Mouse (Mus musculus): ENCODE measurements at regions not wholly inside any gene's neighbourhood (a gene's known extent, or its start where the extent isn't known, plus 50 kb on each side); places are given as distances from the start of the nearest gene placed in this dataset.

DNA sequence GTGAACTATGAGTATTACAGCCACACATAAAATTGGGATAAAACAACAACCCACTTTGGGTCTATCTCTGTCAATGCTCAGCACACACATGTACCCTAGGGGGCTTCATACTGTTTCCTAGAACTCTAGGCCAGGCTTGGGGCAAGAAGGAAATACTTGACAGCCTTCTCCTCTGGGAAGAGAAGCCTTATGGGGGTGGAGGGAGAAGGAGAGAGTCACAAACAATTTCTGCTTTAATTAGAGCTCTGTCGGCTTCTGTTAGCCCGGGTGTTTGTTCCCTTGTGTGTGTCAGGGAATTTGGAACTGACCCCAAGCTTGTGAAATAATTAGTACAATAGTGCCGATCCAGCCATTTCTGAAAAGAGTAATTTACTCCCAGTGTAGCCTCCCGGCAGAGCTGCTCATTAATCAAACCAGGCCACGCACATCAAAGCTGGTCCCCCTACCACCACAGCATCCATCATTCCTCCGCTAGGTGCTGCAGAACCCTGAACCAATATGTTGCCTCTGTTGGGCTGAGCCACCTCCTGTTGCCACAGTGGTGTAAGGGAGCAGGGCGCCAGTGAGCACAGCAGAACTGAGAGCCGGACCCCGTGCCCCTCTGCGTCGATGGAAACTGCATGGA, 307.3 kb downstream of the Tmem114 start:
- Histone ChIP-seq H3K27ac (no peak overlapping the region), H3K4me3 (no peak overlapping the region)
- intact Hi-C loops (cut with DNase I): no loop called here
- TF ChIP-seq CTCF (IDR thresholded peaks at IDR 0.05): no peak
- no peak for DNase-seq

DNA sequence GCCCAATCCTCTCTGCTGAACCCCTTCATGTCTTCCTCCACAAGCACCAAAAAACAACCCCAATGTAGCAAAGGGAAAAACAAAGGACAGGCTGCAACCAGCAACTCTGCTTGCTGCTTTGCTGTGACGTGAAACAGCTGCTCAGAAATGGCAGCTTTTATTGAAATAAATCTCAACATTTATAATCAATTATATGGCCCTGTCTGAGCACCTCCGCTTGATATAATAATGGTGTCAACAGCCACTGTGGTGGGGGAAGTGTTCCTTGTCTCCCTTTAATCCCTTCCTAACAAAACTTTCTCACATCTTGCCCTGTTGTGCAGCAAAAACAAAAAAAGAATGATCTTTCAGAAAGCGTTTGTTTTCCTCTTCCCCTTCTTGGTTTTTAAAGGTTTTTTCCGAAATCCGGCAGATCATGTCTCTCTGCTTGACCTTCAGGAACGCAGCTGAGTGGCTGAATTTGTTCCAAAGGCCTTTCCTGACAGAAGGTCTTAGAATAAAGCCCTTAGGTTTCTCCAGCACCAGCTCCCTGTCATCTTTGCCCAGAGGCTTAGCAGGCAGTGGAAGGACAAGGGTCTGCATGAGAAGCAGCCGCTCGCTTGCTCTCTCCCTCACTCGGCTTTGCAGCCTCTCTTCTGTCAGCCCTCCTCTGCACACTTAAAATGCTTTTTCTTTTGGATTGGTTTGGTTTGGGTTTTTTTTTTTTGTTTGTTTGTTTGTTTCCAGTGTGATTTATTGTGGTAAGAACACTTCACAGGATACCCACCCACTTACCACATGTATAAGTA, 313.4 kb downstream of the Tmem114 start:
- no peak for DNase-seq
- no peak overlapping the region for H3K27ac ChIP-seq
- TF ChIP-seq CTCF (IDR thresholded peaks at IDR 0.05): no peak
- intact Hi-C loops (cut with DNase I): no loop called here
- no peak overlapping the region for H3K4me3 ChIP-seq

DNA sequence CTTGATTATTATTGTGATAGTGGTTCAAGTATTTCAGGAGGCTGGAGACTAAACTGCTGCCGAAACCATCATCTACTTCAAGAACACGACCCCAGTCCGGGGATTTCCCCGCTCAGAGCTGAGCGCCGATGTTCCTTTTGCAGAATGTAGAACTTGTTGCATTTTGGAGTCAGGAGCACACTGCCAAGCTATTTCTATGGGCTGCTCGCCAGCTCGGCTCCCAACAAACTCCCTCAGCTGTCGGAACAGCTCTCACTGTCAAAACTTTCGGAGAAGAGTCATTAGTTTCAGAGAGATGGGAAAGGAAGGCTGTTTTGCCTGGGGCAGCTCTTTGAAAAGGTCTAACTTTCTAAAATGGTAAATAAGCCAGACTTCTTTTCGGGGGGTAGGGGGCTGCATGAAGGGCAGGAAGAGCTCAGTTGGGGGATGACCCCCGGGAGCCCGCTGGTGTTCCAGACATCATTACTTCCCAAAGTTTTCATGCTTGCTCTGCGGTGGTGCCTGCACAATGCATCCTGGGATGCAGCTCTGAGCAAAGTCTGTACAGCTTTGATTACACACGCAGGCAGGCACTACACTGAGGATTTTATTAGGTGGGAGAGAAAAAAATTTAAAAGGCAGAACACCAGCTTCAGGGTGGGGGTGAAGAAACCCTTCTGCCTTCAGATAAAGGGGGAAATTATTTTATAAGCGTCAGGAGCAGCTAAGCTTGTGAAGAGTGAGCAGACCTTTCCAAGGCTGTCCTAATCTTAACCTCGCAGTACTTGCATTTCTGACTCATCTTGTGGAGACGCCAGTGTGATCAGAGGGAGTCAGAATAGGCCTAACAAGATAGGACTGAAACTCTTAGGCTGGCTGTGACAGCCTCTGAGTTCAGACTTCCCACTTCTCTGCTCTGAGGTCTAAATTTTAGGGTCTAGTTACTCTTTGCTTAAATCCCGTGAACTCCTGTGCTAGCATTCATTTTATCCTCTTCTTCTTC, 316.5 kb downstream of the Tmem114 start:
- DNase-seq: peak; percentile 53
- TF ChIP-seq CTCF (IDR thresholded peaks at IDR 0.05): no peak
- peak overlapping the region; percentile 13 for H3K4me3 ChIP-seq
- intact Hi-C loops (cut with DNase I): no loop called here
- H3K27ac ChIP-seq: no peak overlapping the region

GRCm38 (mm10) chr16:8079024-8079423, 345.9 kb downstream of the Tmem114 start:
- H3K4me3 ChIP-seq: no peak overlapping the region
- intact Hi-C loops (cut with DNase I): no loop called here
- DNase-seq: no peak
- TF ChIP-seq CTCF (IDR thresholded peaks at IDR 0.05): no peak
- H3K27ac ChIP-seq: no peak overlapping the region

- no peak overlapping the region for H3K27ac ChIP-seq
- no peak for TF ChIP-seq CTCF (IDR thresholded peaks at IDR 0.05)
- intact Hi-C loops (cut with DNase I): no loop called here
- H3K4me3 ChIP-seq: no peak overlapping the region
- no peak for DNase-seq
Measured at GRCm38 (mm10) chr16:8078461-8078860, 346.5 kb downstream of the Tmem114 start.

GRCm38 (mm10) chr16:8074729-8075128, 350.2 kb downstream of the Tmem114 start:
- Histone ChIP-seq H3K4me3 (no peak overlapping the region), H3K27ac (no peak overlapping the region)
- intact Hi-C loops (cut with DNase I): no loop called here
- no peak for DNase-seq
- no peak for TF ChIP-seq CTCF (IDR thresholded peaks at IDR 0.05)

GRCm38 (mm10) chr16:8053936-8054335, 371.0 kb downstream of the Tmem114 start:
- H3K4me3 ChIP-seq: no peak overlapping the region
- DNase-seq: no peak
- H3K27ac ChIP-seq: no peak overlapping the region
- intact Hi-C loops (cut with DNase I): no loop called here
- TF ChIP-seq CTCF (IDR thresholded peaks at IDR 0.05): no peak

DNA sequence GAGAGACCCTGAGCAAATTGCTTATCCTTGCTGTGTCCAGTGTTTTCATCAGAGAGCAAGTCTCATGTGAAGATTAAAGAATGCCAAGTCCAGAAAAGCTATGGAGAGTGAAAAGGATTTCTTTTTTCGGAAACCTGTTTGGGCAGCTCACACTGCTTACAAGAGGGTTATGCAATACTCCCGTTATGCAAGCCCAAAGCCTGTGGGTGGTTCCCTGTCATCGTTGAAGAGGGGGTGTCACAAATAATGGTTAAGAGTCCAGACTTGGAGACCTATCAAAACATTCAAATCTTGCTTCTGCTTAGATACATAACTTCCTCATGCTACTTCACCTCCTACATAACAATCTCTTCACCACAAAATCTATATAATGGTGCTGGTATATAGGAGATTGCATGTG, 416.0 kb downstream of the Tmem114 start:
- no peak for DNase-seq
- intact Hi-C loops (cut with DNase I): no loop called here

GRCm38 (mm10) chr16:8006631-8007030, 418.3 kb downstream of the Tmem114 start:
- H3K27ac ChIP-seq: no peak overlapping the region
- DNase-seq: no peak
- no peak overlapping the region for H3K4me3 ChIP-seq
- intact Hi-C loops (cut with DNase I): no loop called here
- TF ChIP-seq CTCF (IDR thresholded peaks at IDR 0.05): no peak

More for the DNA sequence above, 416.0 kb downstream of the Tmem114 start:
- Histone ChIP-seq H3K27ac (no peak overlapping the region), H3K4me3 (no peak overlapping the region)
- TF ChIP-seq CTCF (IDR thresholded peaks at IDR 0.05): no peak

GRCm38 (mm10) chr16:8002339-8003089, 422.4 kb downstream of the Tmem114 start:
- no peak for DNase-seq
- Histone ChIP-seq H3K4me3 (no peak overlapping the region), H3K27ac (no peak overlapping the region)
- TF ChIP-seq CTCF (IDR thresholded peaks at IDR 0.05): no peak
- intact Hi-C loops (cut with DNase I): no loop called here

DNA sequence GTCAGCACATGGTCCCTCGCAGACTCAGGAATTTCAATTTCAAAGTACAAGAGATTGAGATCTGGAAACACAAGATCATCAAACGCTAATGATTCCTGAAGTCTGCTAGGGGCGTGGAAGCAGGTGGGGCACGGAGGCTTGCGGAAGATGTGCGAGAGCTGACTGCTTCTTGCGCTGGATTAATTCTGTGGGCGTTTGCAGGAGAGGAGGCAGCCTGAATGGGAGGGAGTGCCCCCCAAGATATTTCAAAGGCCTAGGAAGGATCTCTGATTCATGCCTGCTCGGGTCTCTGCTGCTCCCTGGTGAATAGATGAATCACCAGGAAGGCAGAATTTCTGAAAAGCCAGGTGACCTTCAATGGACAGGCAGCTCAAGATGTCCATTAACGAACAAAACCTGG, 442.1 kb downstream of the Tmem114 start:
- no peak for DNase-seq
- no peak for TF ChIP-seq CTCF (IDR thresholded peaks at IDR 0.05)
- Histone ChIP-seq H3K4me3 (no peak overlapping the region), H3K27ac (no peak overlapping the region)
- intact Hi-C loops (cut with DNase I): no loop called here

- Histone ChIP-seq H3K4me3 (no peak overlapping the region), H3K27ac (no peak overlapping the region)
- intact Hi-C loops (cut with DNase I): no loop called here
- DNase-seq: no peak
- TF ChIP-seq CTCF (IDR thresholded peaks at IDR 0.05): no peak
Measured at GRCm38 (mm10) chr16:7978466-7978865, 446.5 kb downstream of the Tmem114 start.
